Mouse (Mus musculus) liver, adult (tissue): ENCODE results near the gene Camk2g.
A peak's percentile ranks its signal among the peaks of the same experiment; 100 is the strongest.

Source experiments
- GATA4 ChIP-seq: IDR thresholded peaks from 2 replicates; pipeline ENCODE4 v1.6.1; 2014; ENCODE audit warnings: mild to moderate bottlenecking, low read length; ENCODE audit not compliant: insufficient replicate concordance

The Camk2g gene

DNA sequence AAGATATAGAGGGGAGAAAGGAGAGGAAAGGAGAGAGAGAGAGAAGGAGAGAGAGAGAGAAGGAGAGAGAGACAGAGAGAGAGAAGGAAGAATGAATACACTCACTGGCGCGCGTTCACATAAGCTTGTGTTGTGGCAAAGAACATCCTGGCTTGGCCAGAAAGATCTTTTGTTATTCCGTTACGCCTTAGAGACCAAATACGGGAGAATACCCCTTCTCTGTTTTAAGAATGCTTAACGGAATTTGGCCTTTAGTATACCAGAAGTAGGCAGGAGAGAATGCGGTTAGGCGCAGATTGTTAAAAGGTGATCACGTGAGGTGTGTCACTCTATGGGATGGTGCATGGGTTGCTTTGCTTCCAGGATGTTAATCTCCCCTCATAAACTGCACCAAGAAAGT, 85.6 kb downstream of the Camk2g start:
- no peak for TF ChIP-seq GATA4

DNA sequence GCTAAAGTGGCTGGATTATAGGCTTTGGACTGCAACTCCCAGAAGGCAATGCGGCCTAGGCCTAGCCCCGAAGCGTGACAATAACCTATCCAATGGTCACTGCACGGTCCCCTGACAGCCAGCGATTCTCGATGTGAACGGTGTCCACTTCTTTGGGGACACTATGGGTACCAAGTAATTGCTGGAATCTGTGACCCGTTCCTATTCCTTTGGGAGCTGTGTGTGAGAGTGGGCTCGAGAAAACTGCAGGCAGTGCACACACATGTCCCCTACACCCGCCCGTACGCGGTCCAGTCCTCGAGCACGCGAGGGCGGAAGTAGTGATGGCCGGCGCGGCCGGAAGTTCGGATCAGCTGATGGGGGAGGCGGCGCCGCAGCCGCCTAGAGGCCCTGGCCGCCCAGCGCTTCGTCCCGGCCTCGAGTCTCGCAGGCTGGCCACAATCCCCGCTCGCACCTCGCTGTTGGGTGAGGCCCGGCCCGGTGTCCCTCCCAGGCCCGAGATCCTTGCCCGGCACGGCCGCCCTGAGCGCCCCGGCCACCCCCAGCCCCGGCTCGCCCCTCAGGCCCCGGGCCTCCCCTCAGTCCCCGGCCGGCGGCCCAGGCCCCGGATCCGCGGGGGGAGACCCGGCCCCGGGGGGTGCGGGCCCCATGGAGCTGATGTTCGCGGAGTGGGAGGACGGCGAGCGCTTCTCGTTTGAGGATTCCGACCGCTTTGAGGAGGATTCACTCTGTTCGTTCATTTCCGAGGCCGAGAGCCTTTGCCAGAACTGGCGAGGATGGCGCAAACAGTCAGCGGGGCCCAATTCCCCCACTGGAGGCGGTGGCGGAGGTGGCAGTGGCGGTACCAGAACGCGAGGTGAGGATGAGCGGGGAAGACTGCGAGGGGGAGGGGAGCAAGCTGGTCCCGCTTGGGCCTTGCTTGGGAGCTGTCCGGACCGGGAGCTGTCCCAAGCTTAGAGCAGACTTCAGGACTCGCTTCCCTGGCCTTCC, 86.4 kb downstream of the Camk2g start, which contains the start of gene Zswim8:
Zswim8 (plus strand) TSS at position 352 of the 990 bp plus-strand sequence.
- TF ChIP-seq GATA4 = peak; percentile 13; the same call in 1 of the 2 replicates

DNA sequence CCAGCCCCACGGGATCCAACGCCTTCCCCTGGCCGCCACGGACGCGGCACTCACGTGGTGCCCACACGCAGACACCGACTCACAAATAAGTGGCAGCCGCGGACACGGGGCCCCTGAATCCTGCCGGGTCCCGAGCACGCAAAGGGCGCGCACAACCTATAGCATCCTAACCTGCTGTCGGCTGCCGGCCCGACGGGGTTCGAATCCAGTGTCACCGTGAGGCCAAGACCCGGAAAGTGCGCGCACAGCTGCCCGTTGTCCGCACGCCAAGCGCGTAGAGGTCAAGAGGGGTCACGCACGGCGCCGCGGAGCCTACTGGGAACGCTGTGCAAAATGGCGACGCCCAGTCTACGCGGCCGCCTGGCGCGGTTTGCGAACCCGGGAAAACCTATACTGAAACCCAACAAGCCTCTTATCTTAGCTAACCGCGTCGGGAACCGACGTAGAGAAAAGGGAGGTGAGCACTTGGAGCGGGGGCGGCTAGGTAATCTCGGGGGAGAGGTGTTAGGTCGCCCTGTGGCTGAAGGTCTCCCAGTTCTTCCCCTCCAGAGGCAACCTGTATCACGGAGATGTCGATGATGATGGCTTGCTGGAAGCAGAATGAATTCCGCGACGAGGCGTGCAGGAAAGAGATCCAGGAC, 91.0 kb downstream of the Camk2g start, which contains the start of gene Chchd1:
Chchd1 (plus strand) TSS at position 266 of the 641 bp plus-strand sequence.
- no peak for TF ChIP-seq GATA4

DNA sequence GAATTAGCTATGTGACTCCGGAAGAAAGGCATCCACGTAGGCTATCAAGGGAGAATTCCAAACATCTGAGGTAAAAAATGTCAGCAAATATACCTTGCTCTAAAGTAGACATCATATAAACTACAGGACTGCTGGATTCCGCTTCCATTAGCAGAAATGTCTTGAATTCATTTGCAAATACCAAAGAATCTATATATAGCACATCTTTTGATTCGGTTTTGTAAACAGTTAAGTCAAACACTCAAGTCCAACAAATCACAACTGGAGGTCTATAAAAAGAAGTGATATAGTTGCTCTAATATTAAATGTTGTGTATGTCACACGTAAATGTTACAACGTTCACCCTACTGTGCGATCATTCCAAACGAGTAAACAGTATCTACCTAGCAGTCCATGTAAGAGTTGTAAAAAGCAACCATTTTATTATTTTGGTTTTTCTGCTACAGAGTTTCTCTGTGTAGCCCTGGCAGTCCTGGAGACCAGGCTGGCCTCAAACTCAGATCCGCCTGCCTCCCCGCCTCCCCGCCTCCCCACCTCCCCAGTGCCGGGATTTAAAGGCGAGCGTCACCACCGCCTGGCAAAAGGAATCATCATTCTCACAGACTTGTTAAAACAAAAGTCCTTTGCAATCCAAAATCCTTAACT, 91.7 kb downstream of the Camk2g start:
- no peak for TF ChIP-seq GATA4

DNA sequence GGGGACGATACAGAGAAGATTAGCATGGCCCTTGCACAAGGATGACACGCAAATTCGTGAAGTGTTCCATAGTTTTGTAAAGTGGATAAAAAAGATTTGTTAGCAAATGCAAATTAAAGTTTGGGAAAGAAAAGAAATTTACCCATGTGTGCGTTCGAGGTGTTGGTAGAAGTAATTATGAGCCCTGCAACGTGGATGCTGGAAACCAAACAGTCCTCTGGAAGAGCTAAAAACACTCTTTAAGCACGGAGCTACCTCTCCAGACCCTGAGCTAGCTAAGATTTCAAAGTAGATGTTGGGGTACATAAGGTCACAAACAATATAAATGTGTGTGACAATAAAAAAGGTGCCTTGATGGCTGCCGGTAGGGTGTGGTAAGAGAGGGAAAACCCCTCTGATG, 92.3 kb downstream of the Camk2g start:
- TF ChIP-seq GATA4 = no peak

DNA sequence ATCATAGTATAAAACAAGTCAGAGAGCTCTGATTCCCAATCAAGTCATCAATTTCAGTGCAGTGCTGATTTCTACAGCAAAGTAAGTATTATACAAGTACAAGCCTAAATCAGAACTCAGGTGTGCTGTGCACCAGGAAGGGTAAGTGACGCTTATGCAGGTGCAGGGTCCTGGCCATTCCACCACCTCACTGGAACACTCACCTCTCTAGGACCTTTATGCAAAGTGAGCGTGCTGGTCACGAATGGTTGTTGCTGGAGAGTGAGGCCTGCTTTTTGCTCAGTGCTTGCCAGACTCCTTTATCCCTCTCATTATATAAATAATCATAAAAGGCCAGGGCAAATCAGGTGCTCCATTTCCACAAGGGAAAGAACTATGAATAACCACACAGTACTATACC, 93.5 kb downstream of the Camk2g start:
- TF ChIP-seq GATA4 = no peak

DNA sequence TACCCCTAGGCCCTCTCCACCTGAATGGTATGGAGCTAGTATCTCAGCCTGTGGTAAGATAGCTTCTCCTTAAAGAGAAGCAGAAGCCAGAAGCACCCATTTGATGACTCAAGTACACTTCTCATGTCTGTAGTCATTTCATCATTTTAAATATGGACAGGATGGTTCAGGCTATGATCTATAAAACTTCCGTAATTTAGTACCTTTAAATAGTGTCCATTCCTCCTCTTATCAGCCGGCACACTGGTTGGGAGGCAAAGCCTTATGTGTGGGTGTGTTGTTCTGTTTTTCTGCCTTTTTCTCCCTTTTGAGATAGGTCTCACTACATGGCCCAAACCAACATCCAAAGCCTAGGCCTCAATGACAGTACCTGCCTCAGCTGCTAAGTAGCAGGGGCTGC, 95.4 kb downstream of the Camk2g start:
- TF ChIP-seq GATA4 = no peak

DNA sequence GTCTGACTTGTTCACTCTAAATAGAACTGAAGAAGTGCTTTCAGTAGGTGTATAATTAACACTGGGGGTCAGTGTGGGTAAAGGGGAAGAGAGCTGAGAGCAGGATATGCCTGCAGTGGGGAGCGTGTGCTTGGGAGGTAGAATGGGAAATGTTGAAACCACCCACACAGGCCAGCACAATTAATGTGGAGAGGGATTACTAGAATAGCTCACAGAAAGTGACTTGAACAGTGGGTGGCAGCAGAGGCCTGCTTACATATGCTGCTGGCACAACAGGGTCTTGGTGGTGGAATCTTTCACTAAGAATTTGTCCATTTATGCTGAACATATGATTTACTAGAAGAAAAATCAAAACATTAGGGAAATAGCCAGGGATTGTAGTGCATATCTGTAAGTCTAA, 96.9 kb downstream of the Camk2g start:
- no peak for TF ChIP-seq GATA4

DNA sequence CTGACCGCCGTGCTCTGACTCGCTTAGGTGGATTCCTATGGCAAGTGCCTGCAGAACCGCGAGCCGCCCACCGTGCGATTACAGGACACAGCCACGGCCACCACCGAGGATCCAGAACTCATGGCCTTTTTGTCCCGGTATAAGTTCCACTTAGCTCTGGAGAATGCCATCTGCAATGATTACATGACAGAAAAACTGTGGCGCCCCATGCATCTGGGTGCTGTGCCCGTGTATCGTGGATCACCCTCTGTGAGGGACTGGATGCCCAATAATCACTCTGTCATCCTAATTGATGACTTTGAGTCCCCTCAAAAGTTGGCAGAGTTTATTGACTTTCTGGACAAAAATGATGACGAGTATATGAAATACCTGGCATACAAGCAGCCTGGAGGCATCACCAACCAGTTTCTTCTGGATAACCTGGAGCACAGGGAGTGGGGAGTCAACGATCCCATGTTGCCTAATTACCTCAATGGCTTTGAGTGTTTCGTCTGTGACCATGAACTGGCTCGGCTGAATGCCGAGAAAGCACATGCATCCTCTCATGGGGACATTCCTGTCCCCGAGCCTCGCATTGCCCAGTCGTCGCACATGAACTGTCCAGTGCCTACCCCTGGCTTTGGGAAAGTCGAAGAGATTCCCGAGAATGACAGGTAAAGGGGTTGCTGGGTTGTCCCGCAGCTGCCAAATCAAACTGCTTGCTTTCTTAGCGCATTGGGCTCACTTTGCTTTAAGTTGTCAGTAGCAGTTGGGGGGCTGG, 97.9 kb downstream of the Camk2g start:
- TF ChIP-seq GATA4 = no peak

DNA sequence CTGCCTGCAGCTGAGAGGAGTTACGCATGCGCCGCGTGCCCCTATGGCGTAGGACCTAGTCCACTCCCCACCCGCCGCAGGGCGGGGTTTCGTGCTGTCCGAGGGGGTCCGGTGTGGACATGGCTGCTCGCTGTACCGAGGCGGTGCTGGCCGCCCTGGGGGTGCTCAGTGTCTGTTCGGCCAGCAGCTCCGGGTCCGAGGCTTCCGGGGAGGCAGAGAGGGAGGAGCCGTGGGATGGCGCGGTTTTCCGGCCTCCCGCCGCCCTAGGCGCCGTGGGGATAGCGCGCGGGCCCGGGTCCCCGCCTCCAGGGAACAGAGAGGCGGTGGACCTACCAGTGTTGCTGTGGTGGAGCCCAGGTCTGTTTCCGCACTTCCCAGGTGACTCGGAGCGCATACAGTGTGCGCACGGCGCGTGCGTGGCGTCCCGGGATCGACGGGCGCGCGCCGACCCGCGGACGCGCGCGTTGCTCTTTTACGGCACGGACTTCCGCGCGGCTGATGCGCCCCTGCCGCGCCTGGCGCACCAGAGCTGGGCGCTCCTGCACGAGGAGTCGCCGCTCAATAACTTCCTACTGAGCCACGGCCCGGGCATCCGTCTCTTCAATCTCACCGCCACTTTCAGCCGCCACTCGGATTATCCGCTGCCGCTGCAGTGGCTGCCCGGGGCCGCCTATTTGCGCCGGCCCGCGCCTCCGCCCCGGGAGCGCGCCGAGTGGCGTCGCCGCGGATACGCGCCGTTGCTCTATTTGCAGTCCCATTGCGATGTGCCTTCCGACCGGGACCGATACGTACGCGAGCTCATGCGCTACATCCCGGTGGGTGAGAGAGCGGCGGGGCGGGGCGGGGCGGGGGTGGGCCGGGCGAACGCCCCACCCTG, 98.8 kb downstream of the Camk2g start, which contains the start of gene Fut11:
Fut11 (plus strand) TSS at position 85 of the 877 bp plus-strand sequence.
- no peak for TF ChIP-seq GATA4

DNA sequence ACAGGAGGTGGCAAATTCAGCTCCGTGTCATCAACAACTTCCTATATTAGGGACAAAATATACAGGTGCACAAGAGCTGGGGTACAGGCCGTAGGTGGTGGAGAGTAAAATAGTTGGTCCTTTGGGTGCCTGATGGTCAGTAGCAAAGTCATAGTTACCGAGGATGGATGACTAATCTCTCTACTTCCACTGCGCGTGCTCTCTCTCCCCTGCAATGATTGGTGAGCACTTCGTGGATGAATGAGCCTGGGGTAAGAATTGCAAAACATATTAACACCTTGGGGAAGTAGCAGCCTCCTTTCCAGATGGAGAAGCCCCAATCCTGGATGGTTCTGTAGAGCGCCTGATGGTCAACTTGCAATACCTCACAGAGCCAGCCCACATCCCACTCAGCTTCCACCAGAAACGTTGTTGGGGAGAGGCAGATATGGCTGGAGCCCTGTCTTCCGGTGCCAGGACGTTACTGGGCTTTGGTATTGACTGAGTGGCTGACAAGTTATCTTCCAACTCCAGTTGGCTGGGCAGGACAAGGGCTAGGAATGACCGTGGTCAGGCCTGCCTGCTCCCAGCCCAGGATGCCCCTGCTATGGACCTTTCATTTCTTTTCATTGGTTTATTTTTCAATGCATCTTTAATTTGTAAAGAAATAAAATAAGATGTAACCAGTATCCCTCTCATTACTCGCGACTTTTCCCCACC, 99.6 kb downstream of the Camk2g start:
- no peak for TF ChIP-seq GATA4

DNA sequence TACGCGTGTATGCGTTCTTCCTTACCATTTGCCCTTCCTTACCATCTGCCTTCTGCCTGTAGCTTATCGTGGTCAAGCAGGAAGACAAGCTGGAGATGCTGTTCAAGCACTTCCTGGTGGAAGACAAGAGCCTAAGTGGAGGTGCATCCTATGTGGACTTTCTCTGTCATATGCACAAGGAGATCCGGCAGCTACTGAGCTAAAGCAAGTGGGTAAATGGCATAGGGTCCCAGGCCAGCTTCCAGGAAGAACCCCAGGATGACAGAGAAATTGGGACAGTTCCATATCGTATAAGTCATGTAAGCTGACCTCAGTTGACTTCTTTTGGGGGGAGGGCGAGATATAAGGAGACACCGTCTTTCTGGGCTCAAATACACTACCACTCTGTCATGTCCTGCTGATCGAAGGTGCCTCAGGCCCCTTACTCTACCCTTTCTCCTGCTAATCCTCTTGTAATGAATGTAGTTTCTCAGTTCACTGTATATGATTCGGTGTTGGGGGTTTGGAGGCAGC, 100.2 kb downstream of the Camk2g start:
- TF ChIP-seq GATA4 = peak; percentile 74; the same call in 1 of the 2 replicates

DNA sequence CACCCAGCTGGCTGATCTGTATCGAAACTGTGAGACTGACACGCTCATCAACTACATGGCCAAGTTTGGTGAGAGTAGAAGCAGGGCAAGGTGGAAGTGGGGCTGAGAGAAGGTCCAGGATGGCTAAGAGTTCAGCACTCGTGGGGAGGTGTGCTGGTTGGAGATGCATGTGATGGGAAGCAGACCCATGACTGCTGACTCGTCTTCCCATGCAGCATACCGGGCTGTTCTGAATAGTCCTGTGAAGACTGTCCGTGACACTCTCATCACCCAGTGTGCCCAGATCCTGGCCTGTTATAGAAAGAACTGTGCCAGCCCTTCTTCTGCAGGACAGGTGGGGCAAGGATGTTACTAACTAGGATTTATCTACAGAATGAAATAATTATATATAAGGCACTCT, 102.1 kb downstream of the Camk2g start:
- TF ChIP-seq GATA4 = no peak

DNA sequence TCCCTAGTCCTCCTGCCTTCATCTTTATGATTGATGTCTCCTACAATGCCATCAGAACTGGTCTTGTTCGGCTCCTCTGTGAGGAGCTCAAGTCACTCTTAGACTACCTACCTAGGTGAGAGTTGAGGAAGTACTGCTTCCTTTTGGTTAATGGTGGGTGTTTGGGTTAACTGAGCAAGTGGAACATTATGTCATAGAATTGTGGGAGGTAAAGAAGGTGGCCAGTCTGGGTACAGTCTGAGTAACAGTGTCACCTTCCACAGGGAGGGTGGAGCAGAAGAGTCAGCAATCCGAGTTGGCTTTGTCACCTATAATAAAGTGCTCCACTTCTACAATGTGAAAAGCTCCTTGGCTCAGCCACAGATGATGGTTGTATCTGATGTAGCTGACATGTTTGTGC, 104.9 kb downstream of the Camk2g start:
- TF ChIP-seq GATA4 = no peak
